Mouse (Mus musculus): ENCODE results near the gene Vopp1.
A peak's percentile ranks its signal among the peaks of the same experiment; 100 is the strongest.
"Not testable (repeated sequence)": the region's sequence is repeated elsewhere in the genome, so short reads cannot be mapped to it uniquely, and the experiment has no call there.

Vopp1 gene

DNA sequence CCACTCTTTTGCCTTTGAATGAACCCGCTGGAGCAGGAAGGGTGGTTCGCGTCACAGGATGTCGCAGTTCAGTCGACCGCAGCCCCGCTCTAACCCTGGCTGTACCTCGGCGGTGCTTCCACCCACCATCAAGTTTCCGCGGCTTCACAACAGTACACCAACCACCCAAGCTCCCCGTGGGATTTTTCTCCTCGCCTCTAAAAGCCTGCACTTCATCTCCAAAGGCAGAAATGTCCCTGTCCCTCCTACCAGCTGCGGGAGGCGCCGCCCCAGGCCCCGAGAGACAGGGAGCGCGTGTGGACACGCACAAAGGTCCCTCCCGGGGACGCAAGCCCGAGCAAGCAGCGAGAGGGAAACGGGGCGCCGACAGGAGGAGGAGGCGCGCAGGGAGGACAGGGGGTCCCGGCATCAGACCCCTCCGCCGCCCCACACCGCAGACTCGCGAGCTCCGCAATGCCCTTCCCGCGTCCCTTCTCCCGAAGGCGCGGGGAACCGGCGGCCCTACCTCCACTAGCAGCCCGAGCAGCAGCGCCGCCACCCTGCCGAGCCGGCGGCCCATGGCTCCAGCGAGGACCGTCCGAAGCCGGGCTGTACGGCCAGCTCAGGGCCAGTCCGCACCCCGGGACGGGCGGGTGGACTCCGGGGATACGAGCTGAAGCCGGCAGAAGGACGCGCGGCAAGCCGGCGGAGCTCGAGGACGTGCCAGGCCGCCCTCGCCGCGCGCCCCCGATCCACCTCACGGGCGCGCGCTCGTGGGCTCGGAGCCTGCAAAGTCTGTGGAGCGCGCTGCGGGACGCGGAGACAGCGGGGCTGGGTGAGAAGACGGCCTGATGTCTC, at the start of gene Vopp1:
Gene Vopp1, minus strand, starts transcription at position 738 of the 837 bp plus-strand sequence.
- peak; percentile 28 to 66 for DNase-seq (ENCODE audit: low read depth in 1 of 2, low spot score in 2 of 2)

DNA sequence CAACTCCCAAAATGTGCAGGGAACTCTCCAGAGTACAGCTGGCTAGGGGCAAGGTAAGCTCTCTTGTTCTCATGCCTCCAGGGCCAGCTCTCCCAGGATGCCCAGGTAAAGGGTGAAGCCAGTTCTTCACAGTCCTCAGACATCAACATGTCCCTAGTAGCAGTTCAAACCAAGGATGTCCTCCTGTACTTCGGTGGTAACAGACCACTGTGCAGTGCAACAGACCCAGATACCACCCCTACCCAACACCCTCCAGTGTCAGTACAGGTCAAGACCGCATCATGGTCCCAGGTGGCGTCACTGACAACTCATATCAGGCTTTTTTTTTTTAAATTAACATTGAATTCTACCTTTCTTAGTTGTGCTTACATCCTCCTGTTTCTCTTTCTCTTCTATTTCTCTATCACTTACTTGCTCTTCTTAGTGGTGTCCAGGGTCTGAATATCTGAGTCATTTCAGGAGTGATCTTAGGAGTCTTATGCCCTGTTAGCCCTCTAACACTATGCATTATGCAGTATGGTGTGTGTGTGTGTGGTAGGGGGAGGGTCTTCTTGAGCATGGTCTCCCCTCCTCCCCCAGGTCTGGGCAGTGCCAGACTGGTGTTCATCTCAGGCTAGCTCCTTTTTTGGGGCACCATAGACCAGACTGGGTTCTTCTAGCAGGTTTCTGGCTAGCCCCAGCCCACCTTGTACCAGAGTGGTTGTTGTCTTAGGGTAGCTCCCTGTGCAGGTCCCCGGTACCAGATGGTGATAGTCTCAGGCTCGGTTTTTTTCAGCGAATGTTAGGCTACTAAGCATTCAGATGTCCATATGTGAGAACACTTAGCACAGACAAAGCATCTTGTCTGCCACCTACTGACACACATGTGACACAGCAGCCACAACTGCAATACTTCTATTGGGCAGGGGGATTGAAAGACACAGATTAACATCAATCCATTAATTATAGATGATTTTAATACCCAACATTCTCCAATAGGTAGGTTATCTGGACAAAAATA, 34.4 kb upstream of the Vopp1 start:
- DNase-seq (ENCODE audit: low read depth in 1 of 2, low spot score in 2 of 2) = no peak

DNA sequence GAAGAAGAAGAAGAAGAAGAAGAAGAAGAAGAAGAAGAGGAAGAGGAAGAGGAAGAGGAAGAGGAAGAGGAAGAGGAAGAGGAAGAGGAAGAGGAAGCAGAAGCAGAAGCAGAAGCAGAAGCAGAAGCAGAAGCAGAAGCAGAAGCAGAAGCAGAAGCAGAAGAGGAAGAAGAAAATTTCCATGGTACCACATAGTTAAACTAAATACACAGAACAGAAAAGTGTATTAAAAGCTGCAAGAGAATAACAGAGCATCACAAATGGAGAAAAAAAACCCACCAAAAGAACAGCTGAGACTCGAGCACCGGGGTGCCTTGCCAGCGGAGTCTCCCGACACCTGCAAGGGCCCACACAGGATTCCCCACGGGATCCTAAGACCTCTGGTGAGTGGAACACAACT, 26.2 kb upstream of the Vopp1 start:
- not testable (repeated sequence) for DNase-seq (ENCODE audit: low read depth in 1 of 2, low spot score in 2 of 2)

- no peak for DNase-seq (ENCODE audit: low read depth in 1 of 2, low spot score in 2 of 2)
Measured at GRCm38 (mm10) chr6:57850286-57850685, 25.3 kb upstream of the Vopp1 start, which contains the start of gene Vmn1r21. Vmn1r21 (minus strand) TSS chr6:57850343.

DNA sequence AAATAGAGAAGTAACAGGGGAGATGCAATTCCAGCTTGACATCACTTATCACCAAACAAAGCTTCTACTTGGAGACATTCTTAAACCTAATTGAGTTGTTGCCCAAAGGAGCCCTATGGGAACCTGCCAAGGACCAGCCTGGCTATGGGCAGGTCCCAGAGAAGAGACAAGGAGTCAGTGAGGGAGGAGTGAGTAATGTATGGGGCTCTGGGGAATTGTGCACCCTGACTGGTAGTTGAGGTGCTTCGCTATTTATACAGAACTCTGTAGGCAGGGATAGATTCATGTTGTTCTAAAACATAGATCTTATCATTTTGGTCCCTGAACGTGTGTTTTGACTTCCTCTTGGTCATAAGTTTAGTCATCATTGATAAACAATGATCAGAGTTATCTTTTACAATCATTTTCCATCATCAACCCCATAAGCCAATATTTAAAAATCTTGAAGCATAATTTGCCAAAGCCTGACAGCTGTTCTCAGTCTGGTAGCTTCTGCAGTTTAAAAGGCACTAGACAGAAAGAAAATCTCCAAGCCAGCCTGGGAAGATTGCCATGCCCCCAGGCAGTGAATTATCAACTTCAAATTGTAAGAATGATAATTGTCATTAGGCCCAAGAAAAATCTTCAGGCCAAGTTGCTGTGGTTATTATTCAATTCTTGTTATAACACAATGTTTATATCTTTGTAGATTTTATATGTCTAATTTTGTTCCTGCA, 14.9 kb upstream of the Vopp1 start:
- DNase-seq (ENCODE audit: low read depth in 1 of 2, low spot score in 2 of 2) = no peak

GRCm38 (mm10) chr6:57825259-57825715, 328 bp upstream of the Vopp1 start:
- DNase-seq (ENCODE audit: low read depth in 1 of 2, low spot score in 2 of 2) = no peak

- no peak for DNase-seq (ENCODE audit: low read depth in 1 of 2, low spot score in 2 of 2)
Measured at GRCm38 (mm10) chr6:57823461-57823860, 1.5 kb downstream of the Vopp1 start.

DNA sequence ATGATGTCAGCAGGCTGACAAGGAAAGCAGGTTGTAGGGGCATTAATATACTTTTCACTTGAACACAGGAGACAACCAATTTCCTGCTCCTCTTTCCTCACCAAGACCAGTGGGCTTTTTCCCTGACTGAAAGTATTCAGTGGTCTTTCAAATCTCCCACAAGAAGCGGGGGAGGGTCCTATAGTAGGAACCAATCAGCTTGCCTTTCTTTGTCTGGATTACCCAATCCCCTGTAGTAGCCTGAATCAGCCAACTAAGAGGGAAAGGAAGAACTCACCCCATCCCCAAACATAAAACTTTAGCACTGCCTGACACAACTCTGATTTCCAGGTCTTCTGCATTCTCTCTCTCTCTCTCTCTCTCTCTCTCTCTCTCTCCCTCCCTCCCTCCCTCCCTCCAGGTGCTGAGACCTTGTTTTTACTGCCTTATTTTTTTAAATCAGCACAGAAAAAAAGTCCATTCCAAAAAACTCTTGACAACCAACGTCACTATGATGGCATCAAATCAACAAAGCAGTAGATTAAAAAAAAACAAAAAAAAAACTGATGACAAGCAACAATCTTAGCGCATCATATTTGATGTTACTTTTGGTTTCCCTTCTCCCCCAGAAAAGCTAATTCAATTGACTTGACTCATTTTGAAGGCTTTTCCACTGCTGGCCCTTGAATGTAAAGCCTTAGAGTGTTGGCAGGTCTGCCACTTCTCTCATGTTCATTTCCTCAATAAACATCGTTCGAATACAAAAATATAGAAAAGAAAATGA, 2.1 kb downstream of the Vopp1 start:
- DNase-seq (ENCODE audit: low read depth in 1 of 2, low spot score in 2 of 2) = no peak

GRCm38 (mm10) chr6:57814436-57814940, 10.5 kb downstream of the Vopp1 start:
- no peak for DNase-seq (ENCODE audit: low read depth in 1 of 2, low spot score in 2 of 2)

DNA sequence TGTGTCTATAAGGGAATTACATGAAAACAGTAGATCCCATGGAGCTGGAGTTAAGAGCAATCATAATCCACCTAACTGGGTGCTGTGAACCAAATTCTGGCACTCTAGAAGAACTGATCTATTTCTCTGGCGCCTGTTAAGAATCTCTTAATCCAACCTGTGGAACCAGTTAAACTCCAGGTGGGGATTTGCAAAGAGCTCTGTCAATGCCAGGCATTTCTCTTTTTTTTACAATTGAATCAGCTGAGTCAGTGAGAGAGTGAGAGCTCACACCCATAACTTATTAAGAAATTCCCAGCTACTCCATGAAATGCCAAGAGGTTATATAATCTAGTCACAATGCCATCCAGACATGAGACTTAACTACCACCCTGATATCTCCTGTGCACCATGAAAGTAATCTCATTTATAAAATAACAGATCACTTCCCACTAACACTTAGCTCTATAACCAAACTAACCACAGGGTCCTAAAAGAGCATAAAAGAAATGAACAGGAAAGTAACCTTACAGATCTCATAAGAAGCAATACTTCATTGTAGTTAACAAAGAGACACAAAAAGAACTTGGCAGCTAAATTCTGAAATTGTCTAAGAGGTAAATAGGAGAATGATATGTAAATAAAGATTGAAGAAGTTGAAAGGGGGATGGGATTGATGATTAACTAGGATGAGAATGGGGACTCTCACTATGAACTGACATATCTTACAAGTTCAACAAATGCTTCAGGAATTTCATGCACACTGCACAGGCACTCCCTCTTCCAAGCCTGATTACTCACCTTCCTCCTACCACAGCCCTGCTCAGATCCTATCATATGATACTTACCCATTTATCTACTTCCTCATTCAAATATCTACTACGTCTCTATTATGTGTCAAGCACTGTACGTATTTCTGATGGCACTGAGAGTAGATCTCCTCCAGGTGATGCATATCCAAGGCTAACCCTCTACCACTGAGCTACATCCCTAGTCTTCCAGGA, 12.9 kb downstream of the Vopp1 start:
- DNase-seq (ENCODE audit: low read depth in 1 of 2, low spot score in 2 of 2) = no peak

GRCm38 (mm10) chr6:57805218-57806069, 19.5 kb downstream of the Vopp1 start:
- no peak for DNase-seq (ENCODE audit: low read depth in 1 of 2, low spot score in 2 of 2)

GRCm38 (mm10) chr6:57803130-57803529, 21.8 kb downstream of the Vopp1 start:
- no peak for DNase-seq (ENCODE audit: low read depth in 1 of 2, low spot score in 2 of 2)

DNA sequence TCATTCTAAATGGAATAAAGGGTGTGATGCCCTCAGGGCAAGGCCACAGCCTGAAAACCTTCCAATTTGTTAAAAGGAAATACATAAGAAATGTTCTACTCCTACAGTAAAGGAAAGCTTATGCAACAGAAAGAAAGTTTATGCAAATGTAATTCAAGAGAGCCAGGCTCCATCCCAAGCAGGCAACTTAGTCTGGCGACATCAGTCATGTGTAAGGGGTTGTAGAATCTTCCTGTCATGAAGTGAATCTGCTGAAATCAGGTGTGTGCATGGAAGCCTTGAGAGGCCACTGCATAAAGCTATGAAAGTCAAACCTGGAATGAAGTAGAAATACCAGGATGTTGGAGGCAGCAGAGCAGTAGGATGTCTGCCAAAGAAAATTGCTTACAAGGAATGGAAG, 26.0 kb downstream of the Vopp1 start:
- DNase-seq (ENCODE audit: low read depth in 1 of 2, low spot score in 2 of 2) = no peak

DNA sequence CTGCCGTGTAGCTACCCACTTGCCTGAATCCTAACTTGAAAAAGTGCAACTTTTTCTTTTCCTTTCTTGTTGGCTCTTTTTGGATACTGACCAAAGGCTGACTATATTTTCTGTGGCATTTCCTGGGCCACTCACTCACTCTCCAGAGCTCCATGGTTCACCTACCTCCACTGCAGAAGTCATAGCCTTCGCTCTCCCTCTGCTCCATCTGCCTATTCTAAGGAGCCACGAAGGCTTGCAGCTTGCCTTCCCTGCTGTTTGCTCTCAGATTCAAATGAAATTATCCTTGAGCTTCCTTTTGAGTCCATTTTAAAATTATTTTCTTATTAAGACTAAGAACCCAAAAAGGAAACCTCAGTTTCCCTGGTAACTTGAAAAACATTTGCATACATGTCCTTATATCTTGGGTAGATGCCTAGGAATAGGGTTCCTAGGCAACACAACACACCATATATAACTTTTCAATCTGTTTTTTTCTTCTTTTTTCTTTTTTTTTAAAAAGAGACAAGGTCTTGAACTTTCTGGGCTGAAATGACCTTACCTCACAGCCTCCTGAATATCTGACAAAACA, 28.0 kb downstream of the Vopp1 start:
- no peak for DNase-seq (ENCODE audit: low read depth in 1 of 2, low spot score in 2 of 2)

- peak; percentile 45 to 82 for DNase-seq (ENCODE audit: low read depth in 1 of 2, low spot score in 2 of 2)
Measured at GRCm38 (mm10) chr6:57795835-57796234, 29.1 kb downstream of the Vopp1 start.

DNA sequence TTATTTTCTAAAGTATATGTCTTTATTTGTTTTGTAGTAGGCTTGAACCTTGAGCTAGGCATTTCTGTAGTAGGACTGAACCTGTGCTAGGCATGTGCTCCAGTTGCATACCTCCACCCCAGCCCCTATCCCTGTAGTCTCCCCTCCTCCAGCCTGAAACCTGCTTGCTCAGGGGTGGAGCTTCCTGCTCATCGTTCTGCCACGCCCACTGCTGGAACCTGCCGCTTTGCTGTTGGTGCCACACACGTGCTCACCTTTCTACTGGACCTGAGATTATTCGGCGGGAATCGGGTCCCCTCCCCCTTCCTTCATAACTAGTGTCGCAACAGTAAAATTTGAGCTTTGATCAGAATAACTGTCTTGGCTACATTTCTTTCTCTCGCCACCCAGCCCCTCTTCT, 32.1 kb downstream of the Vopp1 start:
- DNase-seq (ENCODE audit: low read depth in 1 of 2, low spot score in 2 of 2) = not testable (repeated sequence)

- peak in 1 of 2 experiments; percentile 38 for DNase-seq (ENCODE audit: low read depth in 1 of 2, low spot score in 2 of 2)
Measured at GRCm38 (mm10) chr6:57790542-57790941, 34.4 kb downstream of the Vopp1 start.

DNA sequence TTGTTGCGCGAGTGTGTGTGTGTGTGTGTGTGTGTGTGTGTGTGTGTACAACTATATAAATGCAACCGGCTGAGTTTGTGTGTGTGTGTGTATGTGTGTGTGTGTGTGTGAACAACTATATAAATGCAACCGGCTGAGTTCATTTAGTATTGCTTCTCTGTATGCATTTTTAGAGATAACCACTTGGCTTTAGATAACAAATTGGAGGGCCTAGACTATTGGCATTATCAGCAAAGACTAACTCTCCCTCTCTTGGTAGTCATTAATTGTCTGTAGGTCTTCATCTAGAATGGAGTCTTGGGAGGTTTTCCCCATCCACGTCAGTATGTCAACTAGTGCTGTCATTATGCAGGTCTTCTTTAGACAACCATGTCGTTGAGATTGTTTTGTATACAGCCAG, 37.6 kb downstream of the Vopp1 start:
- DNase-seq (ENCODE audit: low read depth in 1 of 2, low spot score in 2 of 2) = no peak

Data from monocyte, adult 2 months (primary cell).